In genomic region chr7:48880591-48881481, GRCm38 (mm10) we compare ENCODE assay signal across 8 mouse cellular contexts. TPM values are rescaled to one million over a fixed set of nuclear protein-coding genes. Genes with fewer than 3 reads are reported as not detected.
DNase-seq lines count a peak whose midpoint lies in the region; ATAC-seq lines count a peak whose summit lies in the region.

No protein-coding gene starts in this region.

- no peaks in the 10 kb centered on the region; the same call in 1 of the 2 replicates for H3K4me1 ChIP-seq in hindbrain, embryonic 11.5 days (replicated peaks; ENCODE audit: control insufficient read depth, insufficient read depth, low read length)

- peaks cover 10% of the 10 kb centered on the region for H3K27me3 ChIP-seq in hindbrain, embryonic 11.5 days (ENCODE audit: control insufficient read depth, insufficient read depth, low read length)

- peak; percentile 99 for DNase-seq in Muller cell, postnatal 12 days (ENCODE audit: inconsistent ontology term)
- peak; percentile 91 for DNase-seq in cerebellum, adult 9-11 months
- peak; percentile 93 to 95 for DNase-seq in frontal cortex, adult 2 months (ENCODE audit: extremely low spot score in 1 of 2, low spot score in 1 of 2)
- DNase-seq in hindbrain, embryonic 11.5 days (ENCODE audit: low spot score) = peak; percentile 99
- DNase-seq in layer of hippocampus, postnatal 10 days (ENCODE audit: low spot score in 2 of 2) = peak; percentile 96 to 97
- DNase-seq in lung, postnatal 10 days = peak; percentile 98
- DNase-seq in ovary, postnatal 36 days (ENCODE audit: low spot score) = peak; percentile 97
- DNase-seq in thymus, postnatal 25 days = peak; percentile 97

- WGBS in hindbrain, embryonic 11.5 days = under 1% methylated on average over 77 of the region's 77 CpGs

- no peaks in the 10 kb centered on the region for H3K9me3 ChIP-seq in hindbrain, embryonic 11.5 days (ENCODE audit: control insufficient read depth, low read length)

- peak; percentile 99 for ATAC-seq in hindbrain, embryonic 11.5 days (ENCODE audit: low FRiP score)

- H3K27ac ChIP-seq in hindbrain, embryonic 11.5 days (ENCODE audit: low read depth, low read length) = peak overlapping the region; percentile 76

- H3K4me2 ChIP-seq in hindbrain, embryonic 11.5 days (replicated peaks; ENCODE audit: low read depth, low read length) = peak overlapping the region; percentile 96

- peak overlapping the region; percentile 82 for H3K9ac ChIP-seq in hindbrain, embryonic 11.5 days (ENCODE audit: low read depth, low read length)

- H3K36me3 ChIP-seq in hindbrain, embryonic 11.5 days (ENCODE audit: control insufficient read depth, insufficient read depth, low read length) = no peaks in the 10 kb centered on the region

- H3K4me3 ChIP-seq in hindbrain, embryonic 11.5 days (ENCODE audit: low read depth, low read length) = peak overlapping the region; percentile 80

RNA-seq across cellular contexts. Expression of gene E2f8, which starts 0.6 kb away (rescaled TPM):
- polyA plus RNA-seq in frontal cortex, adult 2 months (2012; rRNA removed) = 0.52 and 0.71 TPM in 2 replicates
- 12.9 and 17.1 TPM in 2 replicates for polyA plus RNA-seq in hindbrain, embryonic 11.5 days (2014; fragmentation: Nextera tagmentation; extraction: Ambion mirVana)
- 1 to 10 TPM; 1.3 to 2.4 TPM for total RNA-seq in layer of hippocampus, postnatal 10 days (2021)

RNA-seq across cellular contexts. Expression of gene Nav2, which starts 27.7 kb away (rescaled TPM):
- 48.9 and 49.2 TPM in 2 replicates for polyA plus RNA-seq in frontal cortex, adult 2 months (2012; rRNA removed)
- polyA plus RNA-seq in hindbrain, embryonic 11.5 days (2014; fragmentation: Nextera tagmentation; extraction: Ambion mirVana) = 22.6 and 36.1 TPM in 2 replicates
- 100 to 1,000 TPM; 103 to 126 TPM for total RNA-seq in layer of hippocampus, postnatal 10 days (2021)

RNA-seq across cellular contexts. Expression of gene Csrp3, which starts 33.0 kb away (rescaled TPM):
- 0.17 TPM in 1 of 2 replicates, not detected in the other for polyA plus RNA-seq in frontal cortex, adult 2 months (2012; rRNA removed)
- polyA plus RNA-seq in hindbrain, embryonic 11.5 days (2014; fragmentation: Nextera tagmentation; extraction: Ambion mirVana) = 0.70 TPM in 1 of 2 replicates, not detected in the other
- not detected for total RNA-seq in layer of hippocampus, postnatal 10 days (2021)

Comparison
In these comparisons a context has a peak if more than half of its experiments do, and no peak if none do; other contexts are left out.
1. Peak in every context shown above with its lines: DNase-seq, ATAC-seq, H3K4me3 ChIP-seq and H3K27ac ChIP-seq.